Mouse (Mus musculus) cerebellum, adult 9-11 months (tissue): Measurements from ENCODE around the gene Ccdc59.

Experiments
- DNase-seq: peaks from one replicate; pipeline ENCODE4 v3.0.0; 2022

The Ccdc59 gene

GRCm38 (mm10) chr10:105840928-105841888, at the start of gene Ccdc59, which contains the start of gene Mettl25:
Gene Ccdc59 (plus strand): TSS chr10:105841067.
Gene Mettl25 (minus strand): TSS chr10:105841380.
- peak; percentile 97 for DNase-seq

GRCm38 (mm10) chr10:105793776-105794552, 46.9 kb upstream of the Ccdc59 start:
- no peak for DNase-seq

GRCm38 (mm10) chr10:105797250-105797924, 43.5 kb upstream of the Ccdc59 start:
- no peak for DNase-seq

DNA sequence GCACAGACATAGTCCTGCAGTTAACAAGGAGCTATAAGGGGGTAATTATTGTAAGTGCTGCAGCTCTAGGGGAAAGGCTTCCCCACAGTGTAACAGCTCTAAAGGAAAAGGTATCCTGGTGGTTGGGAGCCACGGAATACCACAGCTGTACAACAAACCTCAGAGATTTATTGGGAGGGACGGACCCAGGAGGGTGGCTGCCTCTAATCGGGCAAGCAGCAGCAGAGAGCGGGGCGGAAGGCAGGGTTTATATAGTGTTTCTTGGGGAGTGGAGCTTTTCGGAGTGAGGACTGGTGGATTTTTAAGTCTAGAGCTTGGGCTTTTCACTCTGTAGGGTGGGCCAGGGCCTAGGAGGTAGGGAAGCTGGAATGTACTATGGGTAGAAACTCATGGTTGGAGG, 39.7 kb upstream of the Ccdc59 start:
- DNase-seq: no peak

DNA sequence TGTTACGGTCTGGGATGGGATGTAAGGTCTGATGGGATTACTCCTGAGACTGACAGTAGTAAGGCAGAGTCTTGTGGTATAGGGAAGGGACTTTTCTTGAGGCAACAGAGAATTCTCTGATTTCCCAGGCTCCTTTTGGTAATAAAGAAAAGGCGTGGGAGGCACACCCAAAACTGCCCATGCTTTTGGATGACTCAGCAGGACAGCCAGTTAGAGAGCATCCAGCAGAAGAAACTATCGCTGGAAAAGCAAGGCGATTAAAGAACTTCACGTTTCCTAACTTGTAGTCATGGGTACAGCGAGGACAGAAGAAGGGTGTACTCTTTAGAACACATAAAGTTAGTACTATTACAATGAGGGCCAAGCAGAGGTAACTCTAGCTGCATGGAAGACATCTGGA, 38.7 kb upstream of the Ccdc59 start:
- no peak for DNase-seq

GRCm38 (mm10) chr10:105803461-105803860, 37.4 kb upstream of the Ccdc59 start:
- no peak for DNase-seq

DNA sequence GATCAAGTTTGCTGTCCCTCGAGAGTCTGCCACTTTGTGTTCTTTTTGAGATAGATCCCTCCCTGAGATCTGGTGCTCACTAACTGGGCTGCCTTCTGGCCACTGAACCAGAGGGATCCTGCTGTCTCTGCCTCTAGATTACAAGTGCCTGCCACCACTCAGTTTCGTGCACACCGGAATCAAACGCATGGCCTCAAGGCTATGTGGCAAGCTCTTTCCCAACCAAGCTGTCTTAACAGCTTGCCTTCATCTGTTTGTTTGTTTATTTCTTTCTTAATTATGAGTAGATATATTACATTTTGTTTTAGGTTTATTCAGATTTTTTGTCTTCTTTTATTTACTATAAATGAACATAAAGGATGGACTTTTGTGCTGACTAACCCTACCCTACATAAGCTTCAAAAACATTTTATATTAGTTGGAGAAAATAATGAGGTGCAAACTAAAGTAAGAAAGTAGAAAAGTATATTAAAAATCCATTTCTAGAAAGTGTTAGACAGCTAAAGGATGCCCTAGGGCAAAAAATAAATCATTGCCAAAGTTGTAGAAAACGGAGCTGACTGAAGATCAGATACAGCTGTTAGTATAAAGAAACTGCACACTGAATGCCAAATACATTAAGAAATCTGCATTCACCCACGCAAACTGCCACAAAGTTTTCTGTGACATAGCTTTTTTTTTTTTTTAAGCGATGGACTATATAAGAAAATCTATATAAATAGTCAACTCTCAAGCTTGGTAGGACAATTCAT, 34.4 kb upstream of the Ccdc59 start:
- no peak for DNase-seq

DNA sequence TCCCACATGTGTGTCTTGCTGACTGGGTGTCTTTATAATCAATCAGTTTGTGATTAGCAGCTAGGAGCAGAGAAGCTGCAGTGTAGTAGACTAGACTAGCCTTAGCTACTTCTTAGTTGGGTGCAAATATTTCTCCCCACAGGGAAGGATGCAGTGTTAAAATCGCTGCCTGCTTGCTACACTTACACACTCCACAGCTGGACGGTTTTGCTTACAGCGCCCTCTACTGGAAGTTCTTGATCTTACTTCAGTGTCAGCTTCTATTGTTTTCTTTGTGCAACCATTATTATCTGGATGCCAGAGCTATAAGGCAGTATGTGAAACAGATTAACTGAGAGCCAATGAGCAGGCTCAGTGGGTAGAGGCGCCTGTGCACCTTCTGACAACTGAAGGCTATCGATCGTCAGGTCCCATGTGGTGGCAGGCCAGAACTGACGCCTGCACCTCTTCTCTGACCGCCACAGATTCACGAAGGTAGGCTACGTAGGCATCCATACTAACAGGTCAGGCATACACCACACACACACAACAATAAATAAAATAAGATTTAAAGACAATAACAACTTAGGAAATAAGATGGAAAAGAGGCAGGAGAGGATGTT, 6.1 kb upstream of the Ccdc59 start:
- DNase-seq: no peak

DNA sequence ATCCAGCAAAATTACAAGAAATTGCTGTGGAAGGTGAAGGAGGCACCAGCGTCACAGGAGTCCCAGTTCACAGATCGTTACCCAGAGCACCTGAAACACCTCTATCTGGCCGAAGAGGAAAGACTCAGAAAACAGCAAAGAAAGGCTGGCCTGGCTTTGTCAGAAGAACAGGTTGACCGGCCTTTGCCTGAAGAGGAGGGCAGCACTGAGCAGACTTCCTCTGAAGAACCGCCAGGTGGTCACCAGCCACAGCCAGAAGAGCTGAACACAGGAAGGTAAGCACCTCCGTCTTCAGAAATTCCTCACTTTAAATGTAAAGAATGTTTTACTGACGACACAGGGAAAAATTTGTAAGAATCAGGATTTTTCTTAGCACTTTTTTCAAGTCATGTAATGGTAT, 1.7 kb downstream of the Ccdc59 start:
- DNase-seq: no peak

DNA sequence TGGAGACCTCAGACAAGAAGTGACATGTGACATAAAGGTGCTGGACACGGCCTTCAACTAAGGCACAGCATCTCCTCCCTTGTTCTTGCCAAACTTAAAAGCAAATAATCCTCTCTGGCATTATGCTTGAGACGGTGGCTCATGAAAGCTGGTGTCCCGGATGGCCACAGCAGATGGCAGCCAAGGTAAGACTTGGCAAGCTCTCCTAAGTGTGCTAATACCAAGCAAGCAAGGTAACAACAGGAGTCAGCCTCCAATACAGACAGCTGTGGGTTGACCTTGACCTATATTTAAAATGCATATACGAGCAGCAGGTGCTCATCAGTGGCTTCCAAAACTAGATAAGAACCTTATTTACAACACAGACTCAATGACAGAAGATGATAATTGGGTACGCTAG, 9.4 kb downstream of the Ccdc59 start:
- DNase-seq: peak; percentile 47

GRCm38 (mm10) chr10:105851136-105851535, 10.3 kb downstream of the Ccdc59 start:
- DNase-seq: peak; percentile 14

DNA sequence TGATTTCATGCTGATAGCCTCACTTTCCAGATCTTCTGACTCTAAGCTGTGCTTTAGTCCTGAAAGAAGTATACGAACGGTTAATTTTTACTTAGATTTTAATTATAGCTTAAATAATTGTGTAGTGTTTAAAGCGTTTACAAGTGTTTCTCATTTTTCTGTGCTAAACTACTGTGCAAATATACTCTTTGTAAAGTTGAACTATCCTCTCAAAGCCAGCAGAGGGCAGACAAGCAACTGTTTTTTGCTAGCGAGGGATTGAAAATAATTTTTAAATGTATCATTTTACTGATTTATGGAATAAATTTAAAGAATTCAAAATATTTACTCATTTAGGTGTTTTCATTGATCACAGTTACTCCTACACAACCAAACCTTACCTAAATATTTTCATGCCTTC, 26.4 kb downstream of the Ccdc59 start:
- DNase-seq: no peak
